11 mouse cellular contexts compared by ENCODE assay signal in the genomic region with DNA sequence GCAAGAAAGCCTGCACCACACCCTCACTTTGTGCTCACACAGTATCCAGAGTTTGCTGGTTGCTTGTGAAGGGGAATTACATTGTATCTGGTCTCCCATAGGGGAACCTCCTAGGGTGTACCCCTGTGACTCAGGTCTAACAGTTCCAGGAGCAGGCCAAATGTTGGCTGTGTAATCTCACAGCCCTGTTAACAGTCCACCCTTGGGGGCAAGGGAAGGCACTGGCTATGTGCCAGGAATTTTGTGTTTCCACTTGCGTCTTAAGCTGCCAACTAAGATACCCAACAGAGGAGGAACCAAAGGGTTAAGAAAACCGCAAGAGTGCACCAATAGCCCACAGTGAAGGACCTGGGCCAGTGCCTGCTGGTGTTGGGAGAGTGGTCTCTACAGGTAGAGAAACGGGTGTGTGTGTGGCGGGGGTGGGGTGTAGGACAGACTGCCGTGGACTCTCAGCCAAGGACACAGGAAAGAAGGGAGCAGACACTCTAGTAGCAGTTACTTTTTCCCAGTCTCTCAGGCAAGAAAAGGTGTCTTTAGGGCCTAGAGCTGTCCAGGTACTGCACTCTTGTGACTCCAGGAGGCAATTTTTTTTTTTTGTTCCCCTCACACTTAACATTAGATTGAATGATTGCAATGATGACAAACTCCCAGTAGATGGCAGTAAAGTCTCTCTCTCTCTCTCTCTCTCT. TPM values are rescaled to one million over a fixed set of nuclear protein-coding genes. Genes with fewer than 3 reads are reported as not detected.
DNase-seq lines count a peak whose midpoint lies in the region; ATAC-seq and TF ChIP-seq lines count a peak whose summit lies in the region.
"Had no signal": no experiment of that assay in that cellular context is flagged by ENCODE, and none has a peak within 500 bp of the region (broad histone marks: within the 10 kb centered on the region; RNA-seq: fewer than 3 reads in every experiment).

No protein-coding gene starts in this region.

- H3K4me3 ChIP-seq in heart, embryonic 14.5 days (ENCODE audit: control insufficient read depth in 1 of 2, insufficient read depth in 1 of 2, low read depth in 1 of 2, low read length in 2 of 2), result no peak overlapping the region
- H3K4me3 ChIP-seq in hindbrain, postnatal 0 days (ENCODE audit: low read length), result no peak overlapping the region
- H3K4me3 ChIP-seq: neural tube, embryonic 13.5 days had no signal

- peak; percentile 75 for TF ChIP-seq CTCF in hindbrain, postnatal 0 days (IDR thresholded peaks at IDR 0.05; ENCODE audit: low read depth)

- H3K4me1 ChIP-seq in heart, embryonic 14.5 days (ENCODE audit: control insufficient read depth in 2 of 2, insufficient read depth in 2 of 2, low read length in 2 of 2), result peaks cover 4 to 13% of the 10 kb centered on the region in 2 experiments; a peak in 3 of 4 replicates
- H3K4me1 ChIP-seq in hindbrain, postnatal 0 days (ENCODE audit: insufficient read depth, low read length), result peaks cover 5% of the 10 kb centered on the region

- peak overlapping the region; percentile 9; the same call in 1 of the 2 replicates for H3K4me2 ChIP-seq in heart, embryonic 14.5 days (ENCODE audit: low read length)
- 0 out of 2 replicates have a peak overlapping the region, but pooled peaks have one; percentile 23 for H3K4me2 ChIP-seq in hindbrain, postnatal 0 days (ENCODE audit: low read depth, low read length)
- H3K4me2 ChIP-seq: neural tube, embryonic 13.5 days had no signal

- DNase-seq in heart, adult 9 months (ENCODE audit: low spot score in 2 of 2), result no peak
- DNase-seq in CD4-positive helper T cell, adult 2 months (ENCODE audit: low read depth, low spot score), result peak; percentile 45
- DNase-seq in adipocyte (ENCODE audit: low spot score), result peak; percentile 53
- DNase-seq in hindbrain, postnatal 0 days (ENCODE audit: low spot score), result peak; percentile 88
- DNase-seq in adrenal gland, postnatal 10 days, result no peak
- DNase-seq in right cerebral cortex, postnatal 36 days (ENCODE audit: low spot score in 2 of 2), result no peak
- no peak for DNase-seq in adrenal gland, postnatal 4 days (ENCODE audit: low spot score in 2 of 2)
- DNase-seq: adrenal gland, postnatal 25 days; left cerebral cortex, postnatal 4 days had no signal

- peaks cover 5% of the 10 kb centered on the region; the same call in 1 of the 2 replicates for H3K27me3 ChIP-seq in heart, embryonic 14.5 days (ENCODE audit: control insufficient read depth, insufficient read depth, low read length)
- H3K27me3 ChIP-seq in hindbrain, postnatal 0 days (ENCODE audit: insufficient read depth, low read length), result no peaks in the 10 kb centered on the region
- H3K27me3 ChIP-seq: neural tube, embryonic 13.5 days had no signal

- peak overlapping the region in 1 of 2 experiments; percentile 72; a peak in 1 of 4 replicates for H3K27ac ChIP-seq in heart, embryonic 14.5 days (replicated peaks in 1 of 2; ENCODE audit: control insufficient read depth in 1 of 2, insufficient read depth in 1 of 2, low read depth in 2 of 2, low read length in 2 of 2)
- H3K27ac ChIP-seq in hindbrain, postnatal 0 days, result no peak overlapping the region
- H3K27ac ChIP-seq: neural tube, embryonic 13.5 days had no signal

- H3K36me3 ChIP-seq in heart, embryonic 14.5 days (ENCODE audit: control insufficient read depth, insufficient read depth, low read length), result no peaks in the 10 kb centered on the region
- H3K36me3 ChIP-seq in hindbrain, postnatal 0 days (ENCODE audit: insufficient read depth, low read length), result no peaks in the 10 kb centered on the region
- H3K36me3 ChIP-seq: neural tube, embryonic 13.5 days had no signal

- no peaks in the 10 kb centered on the region for H3K9me3 ChIP-seq in heart, embryonic 14.5 days (ENCODE audit: control insufficient read depth, low read length)
- no peaks in the 10 kb centered on the region for H3K9me3 ChIP-seq in hindbrain, postnatal 0 days (ENCODE audit: low read length)

- no peak for ATAC-seq in heart, embryonic 14.5 days (ENCODE audit: insufficient number of reproducible peaks, insufficient read depth, low FRiP score, low read depth)
- ATAC-seq in hindbrain, postnatal 0 days, result peak; percentile 43

- 39% methylated on average over 5 of the region's 5 CpGs for WGBS in heart, embryonic 14.5 days
- 45% methylated on average over 5 of the region's 5 CpGs for WGBS in hindbrain, postnatal 0 days

- H3K9ac ChIP-seq in heart, embryonic 14.5 days (ENCODE audit: low read length), result no peak overlapping the region
- H3K9ac ChIP-seq in hindbrain, postnatal 0 days (replicated peaks; ENCODE audit: low read length), result no peak overlapping the region
- H3K9ac ChIP-seq: neural tube, embryonic 13.5 days had no signal

RNA-seq across cellular contexts. Expression of a gene that starts 10.1 kb away (rescaled TPM):
- polyA plus RNA-seq in heart, embryonic 14.5 days (2014; fragmentation: Nextera tagmentation; extraction: Ambion mirVana), result 0.09 TPM in 2 replicates
- total RNA-seq in hindbrain, postnatal 0 days (2014; rRNA removed), result 38.6 and 39.4 TPM in 2 replicates
- polyA plus RNA-seq in hindbrain, postnatal 0 days (2015; fragmentation: Nextera tagmentation; extraction: Ambion mirVana), result 21.8 and 25.2 TPM in 2 replicates
- total RNA-seq in adrenal gland, postnatal 10 days (2021), result under 1 TPM; 0.54 to 0.85 TPM
- total RNA-seq in adrenal gland, postnatal 4 days (2021), result 1 to 10 TPM; 1.1 to 1.7 TPM

RNA-seq across cellular contexts. Expression of a gene that starts 20.8 kb away (rescaled TPM):
- 0.05 and 0.35 TPM in 2 replicates for polyA plus RNA-seq in heart, embryonic 14.5 days (2014; fragmentation: Nextera tagmentation; extraction: Ambion mirVana)
- 23.3 and 25.7 TPM in 2 replicates for total RNA-seq in hindbrain, postnatal 0 days (2014; rRNA removed)
- polyA plus RNA-seq in hindbrain, postnatal 0 days (2015; fragmentation: Nextera tagmentation; extraction: Ambion mirVana), result 7.9 and 8.6 TPM in 2 replicates
- 1 to 10 TPM in 1 of 2 experiments, under 1 TPM in 1; 0.93 to 1.2 TPM for total RNA-seq in adrenal gland, postnatal 10 days (2021)
- 1 to 10 TPM; 2.5 TPM for total RNA-seq in adrenal gland, postnatal 4 days (2021)

RNA-seq across cellular contexts. Expression of a gene that starts 53.5 kb away (rescaled TPM):
- polyA plus RNA-seq in heart, embryonic 14.5 days (2014; fragmentation: Nextera tagmentation; extraction: Ambion mirVana), result 26.6 and 27.1 TPM in 2 replicates
- total RNA-seq in hindbrain, postnatal 0 days (2014; rRNA removed), result 51.1 and 55.6 TPM in 2 replicates
- polyA plus RNA-seq in hindbrain, postnatal 0 days (2015; fragmentation: Nextera tagmentation; extraction: Ambion mirVana), result 27.6 and 29.6 TPM in 2 replicates
- total RNA-seq in adrenal gland, postnatal 10 days (2021), result 10 to 100 TPM; 21.0 to 23.7 TPM
- 10 to 100 TPM; 21.7 to 23.5 TPM for total RNA-seq in adrenal gland, postnatal 4 days (2021)

Comparison
In these comparisons a context has a peak if more than half of its experiments do, and no peak if none do; other contexts are left out.
1. DNase-seq: peak in CD4-positive helper T cell, adult 2 months (single experiment), adipocyte (single experiment) and hindbrain, postnatal 0 days (single experiment); none in heart, adult 9 months (0 of 2), adrenal gland, postnatal 10 days (single experiment), right cerebral cortex, postnatal 36 days (0 of 2) and adrenal gland, postnatal 4 days (0 of 2).
2. RNA of a gene that starts 10.1 kb away (total RNA-seq): 38.6 to 39.4 TPM in hindbrain, postnatal 0 days; 1.1 to 1.7 TPM in adrenal gland, postnatal 4 days and 0.54 to 0.85 TPM in adrenal gland, postnatal 10 days; every median in the first group is over 10 times any median in the second.